Mouse (Mus musculus): ENCODE measurements around the gene Isy1. TPM values are rescaled to one million over a fixed set of nuclear protein-coding genes. Genes with fewer than 3 reads are reported as not detected.

Isy1 gene
- polyA plus RNA-seq, 1 experiment from 2014 or later: 38.7 TPM

DNA sequence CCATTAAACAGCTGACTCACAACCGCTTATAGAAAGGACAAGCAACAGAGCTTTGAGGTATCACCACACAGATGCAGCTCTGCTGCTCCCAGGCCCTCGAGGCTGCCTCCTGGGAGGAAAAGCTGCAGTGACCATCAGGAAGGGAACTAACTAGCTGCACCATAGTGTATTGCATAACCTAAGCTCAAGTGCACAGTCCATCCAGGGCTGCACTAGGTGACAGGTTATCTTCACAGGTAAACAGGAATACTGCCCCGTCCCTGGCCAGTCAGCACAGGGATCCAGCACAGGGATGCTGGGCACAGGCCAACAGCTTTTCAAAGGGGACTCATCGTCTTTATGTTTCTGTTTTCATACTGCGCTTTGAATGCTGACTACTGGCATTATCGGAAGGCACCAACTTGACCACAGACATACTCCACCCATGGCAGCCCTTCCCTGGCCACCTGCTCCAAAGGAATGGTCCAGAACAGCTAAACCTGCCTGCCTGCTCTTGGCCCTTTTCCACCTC is 28.9 kb downstream of the Isy1 start:
- no peak overlapping the region for H3K4me3 ChIP-seq
- H3K9ac ChIP-seq (replicated peaks): no peak overlapping the region
- H3K4me2 ChIP-seq (replicated peaks): no peak overlapping the region
- peaks cover 17% of the 10 kb centered on the region for H3K4me1 ChIP-seq
- H3K27ac ChIP-seq (replicated peaks): no peak overlapping the region
- H3K36me3 ChIP-seq: peaks cover 4% of the 10 kb centered on the region; the same call in 1 of the 2 replicates
- no peaks in the 10 kb centered on the region for H3K27me3 ChIP-seq
- 83% methylated on average over 6 of the region's 6 CpGs for WGBS
- H3K9me3 ChIP-seq: no peaks in the 10 kb centered on the region
- no peak for ATAC-seq (replicated peaks)

DNA sequence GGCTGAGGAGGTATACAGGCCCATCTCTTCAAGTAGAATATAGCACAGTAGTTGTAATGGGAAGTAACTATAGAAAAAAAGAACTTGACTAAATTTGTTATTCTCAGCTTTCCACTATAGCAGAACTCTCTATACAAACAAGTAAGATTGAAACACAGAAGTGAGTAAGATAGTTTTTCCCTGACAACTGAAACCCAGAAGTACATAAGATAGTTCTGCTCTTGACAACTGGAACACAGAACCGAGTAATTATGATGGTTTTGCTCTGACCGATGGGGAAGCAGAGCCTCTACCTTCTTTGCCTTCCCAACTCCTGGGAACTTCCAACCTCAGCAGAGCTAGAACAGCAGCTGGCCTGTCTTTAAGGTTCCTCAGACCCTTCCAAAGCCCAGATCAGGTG is 29.5 kb downstream of the Isy1 start:
- Histone ChIP-seq H3K36me3 (peaks cover 4% of the 10 kb centered on the region; the same call in 1 of the 2 replicates), H3K9ac (replicated peaks) (no peak overlapping the region), H3K27me3 (no peaks in the 10 kb centered on the region), H3K4me2 (replicated peaks) (no peak overlapping the region), H3K4me3 (no peak overlapping the region), H3K4me1 (peaks cover 17% of the 10 kb centered on the region), H3K27ac (replicated peaks) (no peak overlapping the region), H3K9me3 (no peaks in the 10 kb centered on the region)
- WGBS: 94% methylated on average over 2 of the region's 2 CpGs
- no peak for ATAC-seq (replicated peaks)

DNA sequence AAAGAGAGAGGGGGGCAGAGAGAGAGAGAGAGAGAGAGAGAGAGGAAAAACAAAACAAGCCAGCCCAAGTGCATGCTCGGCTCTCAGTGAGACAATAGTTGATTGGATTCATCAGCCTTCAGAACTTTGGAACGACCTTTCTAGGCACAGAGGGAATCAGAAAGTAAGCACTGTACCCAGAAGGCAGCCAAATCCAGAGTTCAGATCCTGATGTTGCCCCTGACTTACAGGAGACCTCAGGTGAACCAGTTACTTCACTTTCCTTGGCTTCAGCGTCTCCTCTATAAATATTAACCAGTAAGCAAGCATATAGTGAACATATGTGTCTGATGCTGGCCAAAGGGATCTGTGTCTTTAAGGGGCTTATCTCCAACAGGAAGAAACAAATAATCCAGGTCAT is 30.1 kb downstream of the Isy1 start:
- no peak overlapping the region for H3K4me3 ChIP-seq
- H3K4me1 ChIP-seq: peaks cover 17% of the 10 kb centered on the region
- no peaks in the 10 kb centered on the region for H3K27me3 ChIP-seq
- no peak for ATAC-seq (replicated peaks)
- H3K27ac ChIP-seq (replicated peaks): no peak overlapping the region
- H3K4me2 ChIP-seq (replicated peaks): no peak overlapping the region
- no peaks in the 10 kb centered on the region for H3K9me3 ChIP-seq
- 69% methylated on average over 3 of the region's 3 CpGs for WGBS
- no peaks in the 10 kb centered on the region; the same call in 1 of the 2 replicates for H3K36me3 ChIP-seq
- H3K9ac ChIP-seq (replicated peaks): no peak overlapping the region

GRCm38 (mm10) chr6:87807735-87808440 is 30.7 kb downstream of the Isy1 start:
- Histone ChIP-seq H3K27ac (replicated peaks) (no peak overlapping the region), H3K4me1 (peaks cover 17% of the 10 kb centered on the region), H3K36me3 (no peaks in the 10 kb centered on the region), H3K27me3 (no peaks in the 10 kb centered on the region), H3K9ac (replicated peaks) (no peak overlapping the region), H3K4me2 (replicated peaks) (no peak overlapping the region), H3K9me3 (no peaks in the 10 kb centered on the region), H3K4me3 (no peak overlapping the region)
- WGBS: 89% methylated on average over 4 of the region's 4 CpGs
- ATAC-seq (replicated peaks): no peak

- Histone ChIP-seq H3K36me3 (no peaks in the 10 kb centered on the region), H3K4me2 (replicated peaks) (no peak overlapping the region), H3K9ac (replicated peaks) (no peak overlapping the region), H3K4me3 (no peak overlapping the region), H3K9me3 (no peaks in the 10 kb centered on the region), H3K27ac (replicated peaks) (no peak overlapping the region), H3K27me3 (no peaks in the 10 kb centered on the region), H3K4me1 (peaks cover 12% of the 10 kb centered on the region)
- no peak for ATAC-seq (replicated peaks)
- WGBS: 41% methylated on average over 2 of the region's 2 CpGs
Observed at GRCm38 (mm10) chr6:87806857-87807256, 31.7 kb downstream of the Isy1 start.

DNA sequence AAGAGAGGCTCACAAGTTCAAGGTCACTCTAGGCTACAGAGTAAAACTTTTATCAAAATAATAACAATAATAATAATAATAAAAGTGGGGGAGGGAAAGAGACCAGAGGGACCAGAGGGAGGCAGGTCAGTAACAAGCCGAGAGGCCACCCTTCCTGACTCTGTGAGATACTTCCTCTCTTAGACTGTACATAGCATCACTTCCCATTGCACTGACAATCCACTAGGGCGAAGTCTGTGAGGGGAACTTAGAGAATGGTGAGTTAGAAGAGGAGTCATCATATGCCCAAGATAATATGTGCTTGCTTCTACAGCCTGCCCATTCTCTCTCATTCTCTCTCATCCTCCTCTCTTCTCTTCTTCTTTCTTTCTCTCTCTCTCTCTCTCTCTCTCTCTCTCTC is 32.6 kb downstream of the Isy1 start:
- ATAC-seq (replicated peaks): no peak
- Histone ChIP-seq H3K9ac (replicated peaks) (no peak overlapping the region), H3K4me2 (replicated peaks) (no peak overlapping the region), H3K4me3 (no peak overlapping the region), H3K9me3 (no peaks in the 10 kb centered on the region), H3K4me1 (peaks cover 8% of the 10 kb centered on the region), H3K36me3 (no peaks in the 10 kb centered on the region), H3K27ac (replicated peaks) (no peak overlapping the region), H3K27me3 (no peaks in the 10 kb centered on the region)
- WGBS: 77% methylated on average over 2 of the region's 2 CpGs

DNA sequence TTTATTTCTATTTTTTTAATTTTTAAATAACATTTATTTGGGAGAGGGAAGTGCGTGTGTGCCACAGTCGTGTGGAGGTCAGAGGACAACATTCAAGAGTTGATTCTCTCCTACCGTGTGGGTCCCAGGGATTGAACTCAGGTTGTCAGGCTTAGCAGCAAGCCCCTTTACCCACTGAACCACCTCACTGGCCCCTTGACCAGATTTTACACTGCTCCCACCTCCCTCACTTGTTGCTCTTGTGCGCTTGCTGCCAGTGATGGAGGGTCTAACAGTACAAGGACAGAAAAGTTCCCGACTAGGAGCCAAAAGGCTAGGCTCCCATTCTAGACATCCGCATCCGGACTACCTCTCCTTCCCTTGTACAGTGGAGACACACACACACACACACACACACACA is 33.1 kb downstream of the Isy1 start:
- H3K9me3 ChIP-seq: no peaks in the 10 kb centered on the region
- peaks cover 3% of the 10 kb centered on the region; the same call in 1 of the 2 replicates for H3K4me1 ChIP-seq
- H3K27me3 ChIP-seq: no peaks in the 10 kb centered on the region
- no peak overlapping the region for H3K27ac ChIP-seq (replicated peaks)
- no peak overlapping the region for H3K4me3 ChIP-seq
- no peaks in the 10 kb centered on the region for H3K36me3 ChIP-seq
- no peak overlapping the region for H3K4me2 ChIP-seq (replicated peaks)
- WGBS: 94% methylated on average over 7 of the region's 7 CpGs
- ATAC-seq (replicated peaks): no peak
- no peak overlapping the region for H3K9ac ChIP-seq (replicated peaks)

- no peak overlapping the region for H3K4me3 ChIP-seq
- H3K9ac ChIP-seq (replicated peaks): no peak overlapping the region
- WGBS: 75% methylated on average over 7 of the region's 7 CpGs
- H3K27ac ChIP-seq (replicated peaks): no peak overlapping the region
- H3K4me2 ChIP-seq (replicated peaks): no peak overlapping the region
- H3K4me1 ChIP-seq: no peaks in the 10 kb centered on the region
- H3K36me3 ChIP-seq: no peaks in the 10 kb centered on the region
- H3K9me3 ChIP-seq: no peaks in the 10 kb centered on the region
- no peak for ATAC-seq (replicated peaks)
- H3K27me3 ChIP-seq: no peaks in the 10 kb centered on the region
Observed at GRCm38 (mm10) chr6:87804886-87805285, 33.7 kb downstream of the Isy1 start.

DNA sequence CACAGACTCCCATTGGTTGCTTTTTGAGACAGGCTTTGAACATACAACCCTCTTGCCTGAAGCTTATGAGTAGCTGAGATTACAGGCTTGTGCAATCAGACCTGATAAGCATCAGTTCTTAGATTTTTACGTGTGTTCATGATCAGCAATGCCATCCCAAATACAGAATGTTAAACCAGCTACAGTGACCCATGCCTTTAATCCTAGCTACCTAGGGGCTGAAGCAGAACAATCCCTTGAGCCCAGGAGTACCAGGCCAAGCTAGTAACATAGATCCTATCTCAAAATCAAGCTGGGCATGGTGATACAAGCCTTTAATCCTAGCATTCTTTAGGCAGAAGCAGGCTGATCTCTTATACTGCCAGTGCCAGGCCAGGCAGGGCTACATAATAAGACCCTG is 34.6 kb downstream of the Isy1 start:
- Histone ChIP-seq H3K4me2 (replicated peaks) (no peak overlapping the region), H3K36me3 (no peaks in the 10 kb centered on the region), H3K4me3 (no peak overlapping the region), H3K27me3 (no peaks in the 10 kb centered on the region), H3K4me1 (no peaks in the 10 kb centered on the region), H3K9me3 (no peaks in the 10 kb centered on the region), H3K27ac (replicated peaks) (no peak overlapping the region), H3K9ac (replicated peaks) (no peak overlapping the region)
- ATAC-seq (replicated peaks): no peak
- 91% methylated on average over 1 of the region's 1 CpGs for WGBS

DNA sequence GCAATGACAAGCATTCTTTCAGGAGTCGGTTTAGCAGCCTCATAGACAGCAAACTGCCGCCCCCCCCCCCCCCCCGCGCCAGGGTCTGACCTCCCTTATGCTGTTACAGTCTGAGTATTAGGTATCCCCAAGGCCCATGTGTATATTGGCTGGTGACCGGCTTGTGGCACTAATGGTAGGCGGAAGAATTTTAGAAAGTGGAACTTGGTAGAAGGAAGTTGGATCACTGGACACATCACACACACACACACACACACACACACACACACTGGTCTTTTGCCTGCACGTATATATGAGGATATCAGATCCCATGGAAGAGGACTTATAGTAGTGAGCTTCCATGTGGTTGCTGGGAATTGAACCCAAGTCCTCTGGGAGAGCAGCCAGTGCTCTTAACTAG is 36.1 kb downstream of the Isy1 start:
- WGBS: 89% methylated on average over 6 of the region's 7 CpGs
- Histone ChIP-seq H3K9ac (replicated peaks) (no peak overlapping the region), H3K4me2 (replicated peaks) (no peak overlapping the region), H3K4me3 (no peak overlapping the region), H3K9me3 (no peaks in the 10 kb centered on the region), H3K36me3 (no peaks in the 10 kb centered on the region), H3K27ac (replicated peaks) (no peak overlapping the region), H3K27me3 (no peaks in the 10 kb centered on the region), H3K4me1 (no peaks in the 10 kb centered on the region)
- no peak for ATAC-seq (replicated peaks)

DNA sequence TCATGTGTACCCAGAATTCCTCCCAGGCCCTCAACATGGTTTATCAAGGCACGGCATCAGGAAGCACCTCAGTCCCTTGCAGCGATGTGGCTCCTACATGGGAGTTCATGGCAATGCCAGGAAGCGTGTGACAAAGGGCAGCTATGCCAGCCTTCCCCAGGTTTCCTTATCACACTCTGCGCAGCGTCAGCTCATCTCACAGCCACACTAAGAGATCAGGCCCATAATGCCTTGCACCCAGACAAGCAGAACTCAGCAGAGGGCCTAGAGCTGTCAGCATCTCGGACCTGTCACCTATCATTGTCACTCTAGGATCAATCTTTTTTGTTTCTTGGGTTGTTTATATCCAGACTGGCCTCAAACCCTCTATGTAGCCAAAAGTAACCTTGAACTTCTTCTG is 39.0 kb downstream of the Isy1 start:
- no peaks in the 10 kb centered on the region for H3K36me3 ChIP-seq
- no peak overlapping the region for H3K4me3 ChIP-seq
- no peak overlapping the region for H3K27ac ChIP-seq (replicated peaks)
- WGBS: 88% methylated on average over 6 of the region's 6 CpGs
- H3K9ac ChIP-seq (replicated peaks): no peak overlapping the region
- H3K9me3 ChIP-seq: no peaks in the 10 kb centered on the region
- ATAC-seq (replicated peaks): no peak
- H3K4me1 ChIP-seq: no peaks in the 10 kb centered on the region
- no peak overlapping the region for H3K4me2 ChIP-seq (replicated peaks)
- H3K27me3 ChIP-seq: no peaks in the 10 kb centered on the region

- Histone ChIP-seq H3K9me3 (no peaks in the 10 kb centered on the region), H3K4me1 (no peaks in the 10 kb centered on the region), H3K36me3 (0 out of 2 replicates have a peak, but pooled peaks cover 4% of the 10 kb centered on the region), H3K9ac (replicated peaks) (no peak overlapping the region), H3K4me3 (no peak overlapping the region), H3K4me2 (replicated peaks) (no peak overlapping the region), H3K27ac (replicated peaks) (no peak overlapping the region), H3K27me3 (no peaks in the 10 kb centered on the region)
- WGBS: 52% methylated on average over 2 of the region's 2 CpGs
- ATAC-seq (replicated peaks): no peak
Observed at GRCm38 (mm10) chr6:87797321-87797720, 41.3 kb downstream of the Isy1 start.

Measured in forebrain, embryonic 15.5 days (tissue).